Mouse (Mus musculus) layer of hippocampus, postnatal 36 days (tissue): ENCODE measurements around the gene Hspa1a. TPM values are rescaled to one million over a fixed set of nuclear protein-coding genes. Genes with fewer than 3 reads are reported as not detected.

Experiments
- DNase-seq, 2 experiments: peaks; one replicate each; pipeline ENCODE4 v3.0.0; 2022
- total RNA-seq, 2 experiments: library from RNA; stranded (reverse); gene quantifications; 2 replicates each; pipeline ENCODE4 v1.2.3; 2021

Gene Hspa1a
- total RNA-seq, 2 experiments from 2014 or later: 19.1 to 26.6 TPM

DNA sequence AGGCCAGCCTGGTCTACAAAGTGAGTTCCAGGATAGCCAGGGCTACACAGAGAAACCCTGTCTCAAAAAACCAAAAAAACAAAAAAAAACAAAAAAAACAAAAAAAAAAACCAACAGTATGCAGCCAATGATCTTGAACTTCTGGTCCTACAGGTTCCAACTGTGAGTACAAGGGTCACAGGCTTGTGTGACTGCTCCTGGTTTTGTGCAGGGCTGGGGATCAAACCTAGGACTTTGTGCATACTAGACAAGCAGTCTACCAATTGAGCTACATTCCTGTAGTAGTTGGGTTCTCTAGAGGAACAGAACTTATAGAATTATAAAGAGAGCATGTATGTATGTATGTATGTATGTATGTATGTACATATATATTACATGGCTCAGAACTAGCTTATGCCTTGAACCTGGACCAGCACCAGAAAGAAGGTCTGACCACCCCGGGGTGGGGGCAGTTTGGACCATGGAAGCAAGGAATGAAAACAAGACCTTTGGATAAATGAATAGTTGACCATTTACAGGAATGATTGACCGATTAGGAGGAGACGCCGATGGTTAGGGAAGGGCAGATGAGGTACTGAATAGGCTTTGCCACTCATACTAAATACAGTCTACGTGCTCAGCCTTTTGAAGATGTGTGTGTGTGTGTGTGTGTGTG lies 25.3 kb downstream of the Hspa1a start:
- no peak for DNase-seq

DNA sequence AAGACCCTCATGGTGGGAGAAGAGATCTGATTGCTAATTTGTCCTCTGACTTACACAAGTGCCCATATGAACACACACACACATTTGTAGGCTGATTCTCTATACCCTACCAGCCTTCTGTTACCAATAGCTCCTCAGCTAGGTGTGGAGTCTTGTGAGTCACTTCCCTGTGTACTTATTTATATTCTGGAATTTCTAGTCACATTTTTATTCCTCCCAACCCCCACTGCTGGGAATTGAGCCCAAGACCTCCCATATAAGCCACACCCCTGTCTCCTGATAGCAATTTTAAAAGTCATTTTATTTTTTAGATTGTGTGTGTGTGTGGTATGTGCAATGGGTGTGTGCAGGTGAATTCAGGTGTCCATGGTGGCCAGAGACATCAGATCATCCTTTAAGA lies 27.6 kb downstream of the Hspa1a start:
- no peak for DNase-seq

DNA sequence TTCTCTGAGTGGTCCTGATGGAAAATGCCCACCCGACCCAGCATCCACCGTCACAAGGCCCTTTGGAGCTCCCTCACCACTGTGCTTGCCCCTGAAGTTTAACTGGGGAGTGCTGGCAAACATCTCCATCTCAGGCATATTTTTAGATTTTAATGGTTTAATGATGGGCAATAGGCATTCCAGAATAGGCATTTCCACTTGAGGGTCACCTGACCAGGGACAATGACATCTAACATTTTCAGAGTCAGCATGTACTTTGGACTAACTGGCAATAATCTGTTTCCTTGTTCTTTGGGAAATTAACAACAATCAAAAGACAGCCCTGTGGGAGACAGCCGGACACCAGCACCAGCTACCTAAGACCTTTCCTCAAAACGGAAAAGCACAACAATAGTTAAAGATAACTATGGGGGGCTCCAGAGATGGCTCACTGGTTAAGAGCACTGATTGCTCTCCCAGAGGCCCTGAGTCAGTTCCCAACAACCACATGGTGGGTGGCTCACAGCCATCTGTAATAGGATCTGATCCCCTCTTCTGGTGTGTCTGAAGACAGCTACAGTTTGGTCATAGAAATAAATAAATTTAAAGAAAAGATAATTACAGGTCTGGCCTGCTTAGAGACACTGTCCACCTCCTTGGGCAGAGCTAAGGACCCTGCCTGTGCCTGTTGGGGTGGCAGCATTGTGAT lies 28.7 kb downstream of the Hspa1a start:
- no peak for DNase-seq

DNA sequence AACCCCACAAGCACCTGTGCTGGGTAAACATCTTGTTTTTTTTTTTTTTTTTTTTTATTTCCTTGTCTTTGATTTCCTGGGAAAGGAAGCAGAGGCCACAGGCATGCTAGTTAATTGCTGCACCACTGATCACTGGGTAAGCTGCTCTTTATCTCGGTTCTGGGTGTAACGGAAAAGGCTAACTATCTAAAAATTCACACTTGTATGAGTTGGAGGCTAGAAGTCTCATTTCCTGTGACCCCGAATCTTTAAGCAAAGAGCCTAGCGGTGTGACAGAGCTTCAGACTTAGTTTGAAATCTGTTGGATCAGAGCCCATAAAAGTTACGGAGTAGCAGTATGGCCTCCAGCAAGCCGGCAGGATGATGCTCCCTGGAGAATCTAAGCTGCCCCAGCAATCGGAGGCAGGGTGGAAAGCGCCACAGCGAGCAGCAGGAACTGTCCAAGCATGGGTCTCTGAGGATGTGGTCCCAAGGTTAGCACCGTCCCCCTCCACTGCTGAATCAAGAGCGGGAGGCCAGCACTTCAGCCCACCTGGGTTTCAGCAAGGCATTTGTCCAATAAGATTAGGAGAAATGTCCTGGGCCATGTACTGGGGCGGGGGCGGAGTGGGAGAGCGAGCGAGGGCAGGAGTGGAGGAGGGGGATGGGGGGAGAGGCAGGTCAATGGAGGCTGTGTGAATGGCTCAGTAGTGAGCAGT lies 30.5 kb downstream of the Hspa1a start:
- DNase-seq: no peak

DNA sequence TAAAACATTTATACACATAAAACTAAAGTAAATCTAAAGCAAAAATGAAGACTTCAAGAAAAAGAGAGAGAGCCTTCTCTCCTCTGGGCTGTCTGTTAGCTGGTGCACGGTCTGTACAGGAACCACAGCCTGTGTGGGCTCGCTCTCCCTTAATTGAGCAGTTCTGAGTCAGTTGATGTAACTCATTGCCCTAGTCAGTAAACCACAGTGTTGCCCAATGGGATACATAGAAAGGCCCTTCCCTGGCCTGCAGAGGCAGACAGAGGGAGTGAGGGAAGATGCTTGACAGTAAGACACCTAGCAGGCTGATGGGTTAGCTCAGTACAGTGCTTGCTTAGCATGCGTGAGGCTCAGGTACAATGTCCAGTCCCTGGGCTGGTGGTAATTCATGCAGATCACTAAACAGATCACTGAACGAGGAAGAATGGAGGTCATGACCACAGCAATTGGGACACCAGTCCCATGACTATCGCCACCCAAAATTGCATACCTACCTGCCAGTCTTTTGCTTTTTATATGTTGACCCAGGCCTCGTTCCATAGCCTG lies 33.9 kb downstream of the Hspa1a start:
- DNase-seq: no peak

DNA sequence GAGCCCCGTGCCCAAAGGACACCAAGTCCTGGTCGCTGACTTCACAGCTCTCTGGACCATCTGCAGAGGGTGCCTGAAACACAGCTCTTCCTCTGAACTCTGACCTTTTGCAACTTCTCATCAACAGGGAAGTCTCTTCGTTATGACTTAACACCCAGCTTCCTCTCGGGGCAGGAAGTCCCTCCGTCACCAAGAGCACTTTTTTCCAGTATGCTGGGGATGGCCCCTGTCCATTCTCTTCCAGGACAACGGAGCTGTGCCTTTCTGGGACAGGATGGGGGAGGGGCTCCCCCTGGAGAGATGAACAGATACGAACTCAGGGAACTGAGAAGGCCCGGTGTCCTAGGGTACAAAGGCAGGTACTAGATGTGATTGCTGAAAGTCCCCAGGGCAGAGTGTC lies 37.1 kb downstream of the Hspa1a start:
- no peak for DNase-seq

DNA sequence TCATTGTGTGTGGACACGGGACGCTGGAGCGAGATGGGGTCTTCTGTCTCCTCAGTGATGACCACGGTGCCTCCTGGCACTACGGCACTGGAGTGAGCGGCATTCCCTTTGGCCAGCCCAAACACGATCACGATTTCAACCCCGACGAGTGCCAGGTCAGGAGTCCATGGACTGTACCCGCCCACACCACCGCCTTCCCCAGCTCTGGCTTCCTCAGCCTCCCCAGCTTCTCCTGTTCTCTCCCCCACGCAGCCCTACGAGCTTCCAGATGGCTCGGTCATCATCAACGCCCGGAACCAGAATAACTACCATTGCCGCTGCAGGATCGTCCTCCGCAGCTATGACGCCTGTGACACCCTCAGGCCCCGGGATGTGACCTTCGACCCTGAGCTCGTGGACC lies 37.9 kb downstream of the Hspa1a start:
- no peak for DNase-seq

DNA sequence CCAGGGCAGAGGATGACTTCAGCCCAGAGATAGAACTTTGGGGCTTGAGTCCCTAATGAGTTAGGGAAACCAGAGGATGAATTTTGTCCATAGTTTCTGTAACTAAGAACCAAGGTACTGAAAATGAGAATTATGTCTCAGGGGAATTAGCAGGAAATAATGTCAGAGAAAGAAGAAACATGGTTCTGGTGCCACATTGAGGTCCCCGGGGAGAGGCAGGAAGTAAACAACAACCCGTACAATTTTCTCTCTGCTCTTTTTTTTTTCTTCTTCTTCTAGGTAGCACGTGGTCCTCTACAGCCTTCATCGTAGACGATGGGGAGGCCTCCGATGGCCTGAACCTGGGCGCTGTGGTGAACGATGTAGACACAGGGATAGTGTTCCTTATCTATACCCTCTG lies 39.7 kb downstream of the Hspa1a start:
- DNase-seq: no peak

DNA sequence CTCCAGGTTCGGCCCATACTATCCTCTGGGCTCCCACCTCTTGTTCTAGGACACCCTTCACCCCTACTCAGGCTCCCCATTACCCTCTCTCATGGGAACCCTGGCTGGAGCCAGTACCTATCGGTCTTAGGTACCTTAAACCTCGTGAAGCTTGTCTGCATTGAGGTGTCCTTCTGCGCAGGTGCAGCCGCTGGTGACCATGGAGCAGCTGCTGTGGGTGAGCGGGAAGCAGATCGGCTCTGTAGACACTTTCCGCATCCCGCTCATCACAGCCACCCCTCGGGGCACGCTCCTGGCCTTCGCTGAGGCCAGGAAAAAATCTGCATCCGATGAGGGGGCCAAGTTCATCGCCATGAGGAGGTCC lies 40.2 kb downstream of the Hspa1a start:
- DNase-seq: peak; percentile 31 to 36

DNA sequence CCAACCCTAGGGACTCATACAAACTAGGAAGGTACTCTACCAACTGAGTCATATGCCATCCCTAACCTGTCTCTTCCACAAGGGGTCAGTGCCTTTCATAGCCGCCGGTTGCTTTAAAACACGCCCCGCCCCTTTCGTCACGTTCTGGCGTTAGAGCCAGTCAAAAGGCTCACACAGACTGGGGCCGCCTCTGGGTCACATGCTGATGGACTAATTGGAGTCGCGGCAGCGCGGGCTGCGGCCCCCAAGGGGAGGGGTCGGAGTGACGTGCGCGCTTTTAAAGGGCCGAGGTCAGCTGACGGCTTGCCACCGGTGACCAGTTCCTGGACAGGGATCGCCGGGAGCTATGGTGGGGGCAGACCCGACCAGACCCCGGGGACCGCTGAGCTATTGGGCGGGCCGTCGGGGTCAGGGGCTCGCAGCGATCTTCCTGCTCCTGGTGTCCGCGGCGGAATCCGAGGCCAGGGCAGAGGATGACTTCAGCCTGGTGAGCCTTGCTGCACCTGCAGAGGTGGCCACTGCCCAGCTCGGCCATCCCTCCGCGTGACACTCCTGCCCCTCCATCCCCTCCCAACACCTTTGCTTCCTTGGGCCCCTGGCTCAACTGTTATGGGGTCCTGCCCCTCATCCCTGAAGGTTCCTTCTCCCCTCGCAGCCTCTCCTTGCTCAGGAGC lies 40.8 kb downstream of the Hspa1a start, which contains the start of gene Neu1:
TSS of gene Neu1 (plus strand) at position 193 of the 674 bp plus-strand sequence.
- DNase-seq: peak; percentile 96 to 98

DNA sequence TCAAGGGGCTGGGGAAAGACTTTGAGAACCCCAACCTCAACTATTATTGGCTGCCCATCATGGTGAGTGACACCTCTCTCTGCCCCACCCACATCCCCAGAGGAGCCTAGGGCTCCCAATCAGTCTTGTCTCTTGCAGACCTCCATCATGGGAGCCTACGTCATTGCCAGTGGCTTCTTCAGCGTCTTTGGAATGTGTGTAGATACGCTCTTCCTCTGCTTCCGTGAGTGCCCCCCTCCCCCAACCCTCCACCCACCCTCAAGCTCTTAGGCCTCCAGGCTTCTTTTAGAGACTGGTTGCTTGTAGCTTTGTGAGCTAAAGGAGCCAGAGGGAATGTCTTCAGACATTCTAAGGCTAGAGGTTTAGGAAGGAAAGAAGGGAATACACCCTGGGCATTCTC lies 43.1 kb downstream of the Hspa1a start:
- DNase-seq: no peak

DNA sequence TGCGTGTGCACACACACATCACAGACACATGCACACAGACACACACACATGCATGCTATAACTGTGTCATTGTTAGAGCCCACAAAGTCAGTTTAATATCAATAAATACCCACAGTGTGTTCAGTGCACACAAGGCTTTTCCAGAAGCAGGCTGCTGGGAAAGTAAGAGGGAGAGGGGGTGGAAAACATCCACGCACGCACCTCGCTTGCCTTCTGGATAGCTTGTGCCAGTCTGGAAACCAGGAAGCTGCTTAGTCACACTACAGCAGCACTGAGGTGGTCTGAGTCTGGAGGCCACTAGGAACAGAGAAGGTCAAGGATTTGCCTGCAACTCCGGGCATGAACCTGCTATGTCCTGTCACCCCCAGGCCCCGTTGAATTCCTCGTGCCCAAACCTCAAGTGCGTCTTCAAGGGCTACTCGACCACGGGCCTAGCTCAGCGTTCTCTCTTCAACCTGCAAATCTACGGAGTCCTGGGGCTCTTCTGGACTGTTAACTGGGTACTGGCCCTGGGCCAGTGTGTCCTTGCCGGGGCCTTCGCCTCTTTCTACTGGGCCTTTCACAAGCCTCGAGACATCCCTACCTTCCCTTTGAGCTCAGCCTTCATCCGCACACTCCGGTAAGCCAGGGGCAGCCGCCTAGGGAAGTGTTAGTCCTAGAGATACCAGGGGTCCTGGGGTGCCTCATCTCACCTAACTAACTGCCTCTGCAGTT lies 44.5 kb downstream of the Hspa1a start:
- no peak for DNase-seq

DNA sequence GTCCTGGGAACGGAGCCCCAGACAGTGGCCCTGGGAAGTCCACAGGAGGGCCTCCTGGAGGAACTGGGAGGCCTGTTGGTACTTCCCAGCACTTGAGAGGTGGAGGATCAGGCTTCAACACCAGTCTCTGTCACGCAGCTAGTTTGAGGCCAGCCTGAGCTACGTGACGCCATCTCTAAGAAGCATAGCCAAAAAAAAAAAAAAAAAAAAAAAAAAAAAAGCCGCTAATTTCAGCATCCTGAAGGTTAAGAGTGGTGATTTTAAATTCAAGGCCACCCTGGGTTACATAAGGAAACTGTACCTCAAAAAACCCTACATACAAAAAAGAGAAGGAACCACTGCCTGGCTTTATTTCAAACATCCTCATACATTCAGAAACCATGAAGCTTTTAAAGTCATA lies 47.7 kb downstream of the Hspa1a start:
- no peak for DNase-seq

DNA sequence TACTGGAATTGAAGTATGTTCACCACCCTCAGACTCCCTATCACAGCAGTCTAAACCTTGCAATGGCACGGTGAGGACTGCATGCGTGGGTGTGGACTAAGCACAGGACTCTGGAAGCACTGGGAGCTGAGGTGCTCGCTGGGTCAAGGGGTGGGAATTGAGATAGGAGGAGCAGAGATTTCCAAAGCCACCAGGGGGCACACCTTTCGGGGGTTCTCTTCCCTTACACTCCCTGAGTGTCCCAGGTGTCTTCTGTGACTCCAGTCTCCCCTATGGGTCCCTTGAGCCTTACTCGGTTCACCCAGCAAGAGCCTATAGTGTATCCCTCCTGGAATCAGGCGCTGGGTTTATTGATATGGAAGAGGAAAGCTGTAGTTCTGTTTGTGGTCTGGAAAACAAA lies 49.0 kb downstream of the Hspa1a start:
- no peak for DNase-seq

Other genes with a start within 250 kb of the Hspa1a start
- 10 to 100 TPM; 15.7 to 22.6 TPM for gene C4b, start 228.3 kb downstream of the Hspa1a start, total RNA-seq
- under 1 TPM in 1 of 2 experiments, not detected in 1; 0.32 TPM for gene Cyp21a1, start 167.6 kb downstream of the Hspa1a start, total RNA-seq
- 10 to 100 TPM; 54.9 to 61.0 TPM for gene Stk19, start 135.2 kb downstream of the Hspa1a start, total RNA-seq
- gene Dxo, start 135.1 kb downstream of the Hspa1a start, total RNA-seq: 10 to 100 TPM; 37.1 to 43.9 TPM
- gene Skiv2l, start 121.9 kb downstream of the Hspa1a start, total RNA-seq: 10 to 100 TPM; 69.5 to 72.4 TPM
- 10 to 100 TPM; 29.2 to 32.1 TPM for gene Nelfe, start 121.8 kb downstream of the Hspa1a start, total RNA-seq
- under 1 TPM in 1 of 2 experiments, not detected in 1; 0.23 TPM for gene Cfb, start 109.6 kb downstream of the Hspa1a start, total RNA-seq
- gene Zbtb12, start 92.7 kb downstream of the Hspa1a start, total RNA-seq: 1 to 10 TPM; 6.9 to 8.0 TPM
- not detected for gene Gm20547, start 90.1 kb downstream of the Hspa1a start, total RNA-seq
- gene C2, start 73.9 kb downstream of the Hspa1a start, total RNA-seq: 1 to 10 TPM in 1 of 2 experiments, under 1 TPM in 1; 0.22 to 2.0 TPM
- gene Ehmt2, start 73.7 kb downstream of the Hspa1a start, total RNA-seq: 100 to 1,000 TPM; 175 to 182 TPM
- gene Slc44a4, start 57.7 kb downstream of the Hspa1a start, total RNA-seq: under 1 TPM in 1 of 2 experiments, not detected in 1; 0.28 TPM
- gene Neu1, start 40.9 kb downstream of the Hspa1a start, total RNA-seq: 10 to 100 TPM; 37.6 to 41.2 TPM
- 10 to 100 TPM; 28.0 to 35.6 TPM for gene Hspa1b, start 12.9 kb downstream of the Hspa1a start, total RNA-seq
- gene Gm20481, start 2.2 kb downstream of the Hspa1a start, total RNA-seq: not detected
- gene Hspa1l, start 547 bp upstream of the Hspa1a start, total RNA-seq: under 1 TPM; 0.42 to 0.48 TPM
- 10 to 100 TPM; 17.3 to 19.1 TPM for gene Lsm2, start 9.7 kb upstream of the Hspa1a start, total RNA-seq
- gene Vars, start 28.8 kb upstream of the Hspa1a start, total RNA-seq: 10 to 100 TPM; 45.1 to 50.1 TPM
- under 1 TPM; 0.22 to 0.33 TPM for gene Vwa7, start 44.4 kb upstream of the Hspa1a start, total RNA-seq
- gene Sapcd1, start 55.9 kb upstream of the Hspa1a start, total RNA-seq: under 1 TPM; 0.62 to 0.94 TPM
- gene Msh5, start 74.6 kb upstream of the Hspa1a start, total RNA-seq: under 1 TPM; 0.62 to 0.73 TPM
- 10 to 100 TPM in 1 of 2 experiments, 1 to 10 TPM in 1; 6.7 to 11.5 TPM for gene Clic1, start 77.8 kb upstream of the Hspa1a start, total RNA-seq
- gene Ddah2, start 86.9 kb upstream of the Hspa1a start, total RNA-seq: 10 to 100 TPM; 16.0 to 18.0 TPM
- gene Ly6g6c, start 93.2 kb upstream of the Hspa1a start, total RNA-seq: not detected
- gene Mpig6b, start 94.0 kb upstream of the Hspa1a start, total RNA-seq: not detected
- 1 to 10 TPM; 3.6 to 5.4 TPM for gene Ly6g6e, start 104.7 kb upstream of the Hspa1a start, total RNA-seq
- gene Ly6g6d, start 105.9 kb upstream of the Hspa1a start, total RNA-seq: 1 to 10 TPM in 1 of 2 experiments, under 1 TPM in 1; 0.99 to 2.1 TPM
- gene Ly6g6f, start 113.5 kb upstream of the Hspa1a start, total RNA-seq: not detected
- gene Abhd16a, start 117.1 kb upstream of the Hspa1a start, total RNA-seq: 100 to 1,000 TPM; 101 to 102 TPM
- not detected for gene Ly6g5c, start 136.1 kb upstream of the Hspa1a start, total RNA-seq
- gene Ly6g5b, start 143.3 kb upstream of the Hspa1a start, total RNA-seq: under 1 TPM in 1 of 2 experiments, not detected in 1; 0.70 TPM
- gene Gpank1, start 149.3 kb upstream of the Hspa1a start, total RNA-seq: 10 to 100 TPM; 13.0 to 15.2 TPM
- gene Csnk2b, start 149.9 kb upstream of the Hspa1a start, total RNA-seq: 100 to 1,000 TPM; 169 to 176 TPM
- 10 to 100 TPM; 25.6 to 29.3 TPM for gene D17H6S53E, start 154.2 kb upstream of the Hspa1a start, total RNA-seq
- gene Apom, start 159.9 kb upstream of the Hspa1a start, total RNA-seq: not detected
- 100 to 1,000 TPM; 304 to 319 TPM for gene Bag6, start 163.0 kb upstream of the Hspa1a start, total RNA-seq
- 100 to 1,000 TPM; 315 to 340 TPM for gene Prrc2a, start 192.7 kb upstream of the Hspa1a start, total RNA-seq
- gene Aif1, start 203.9 kb upstream of the Hspa1a start, total RNA-seq: 10 to 100 TPM; 10.1 to 10.9 TPM
- 1 to 10 TPM; 7.1 to 7.7 TPM for gene Lst1, start 216.3 kb upstream of the Hspa1a start, total RNA-seq
- gene Ltb, start 222.3 kb upstream of the Hspa1a start, total RNA-seq: under 1 TPM in 1 of 2 experiments, not detected in 1; 0.30 TPM
- gene Tnf, start 229.9 kb upstream of the Hspa1a start, total RNA-seq: not detected
- gene Lta, start 233.2 kb upstream of the Hspa1a start, total RNA-seq: under 1 TPM; 0.28 to 0.42 TPM
- gene Gm16181, start 248.7 kb upstream of the Hspa1a start, total RNA-seq: not detected